Mouse (Mus musculus) embryonic fibroblast, embryonic 13.5 days (primary cell): ENCODE results near the gene Tns1.

Source experiments
- CTCF ChIP-seq: IDR thresholded peaks from 2 replicates; pipeline ENCODE4 v1.5.1; 2011; ENCODE audit warnings: mild to moderate bottlenecking, control low read depth, low read length, moderate library complexity, borderline replicate concordance; ENCODE audit not compliant: insufficient read depth
- POLR2A ChIP-seq: IDR thresholded peaks from 2 replicates; pipeline ENCODE4 v1.6.1; 2011; ENCODE audit warnings: low read depth, mild to moderate bottlenecking, control low read depth, low read length, moderate library complexity

DNA sequence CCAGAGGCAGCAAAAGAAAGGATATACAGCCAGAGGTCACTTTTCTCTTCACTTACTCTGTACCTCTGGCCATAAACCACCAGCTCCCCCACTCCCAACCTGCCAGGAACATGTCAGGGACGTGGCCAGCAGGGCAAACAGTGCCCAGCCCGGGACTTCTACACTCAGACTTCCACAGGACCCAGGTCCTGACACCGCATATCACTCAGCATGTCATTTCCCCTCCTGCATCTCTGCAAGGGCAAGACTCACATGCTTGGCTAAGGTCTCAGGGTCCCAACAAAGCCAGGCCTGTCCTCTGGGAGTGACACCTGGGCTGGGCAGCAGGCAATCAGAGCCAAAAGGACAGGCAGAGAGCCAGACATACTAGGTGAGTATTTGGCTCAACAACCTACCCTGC, 11.2 kb downstream of the Tns1 start:
- TF ChIP-seq CTCF (no peak), POLR2A (no peak)
